Comparison of ENCODE assay signal across 19 mouse cellular contexts in genomic region chr15:88813262-88813661, GRCm38 (mm10).
"Had no signal": no experiment of that assay in that cellular context is flagged by ENCODE, and none has a peak within 500 bp of the region (broad histone marks: within the 10 kb centered on the region; RNA-seq: fewer than 3 reads in every experiment).

No protein-coding gene starts in this region.

- H3K27me3 ChIP-seq: intestine, embryonic 15.5 days; limb, embryonic 12.5 days; limb, embryonic 15.5 days; megakaryocyte, embryonic 14.5 days; midbrain, embryonic 13.5 days; neural tube, embryonic 13.5 days; stomach, embryonic 15.5 days had no signal

- H3K4me2 ChIP-seq: intestine, embryonic 15.5 days; limb, embryonic 12.5 days; limb, embryonic 15.5 days; lung, embryonic 14.5 days; midbrain, embryonic 13.5 days; neural tube, embryonic 13.5 days; stomach, embryonic 15.5 days had no signal

- H3K9me3 ChIP-seq: intestine, embryonic 15.5 days; limb, embryonic 12.5 days; limb, embryonic 15.5 days; megakaryocyte, embryonic 14.5 days; midbrain, embryonic 10.5 days; midbrain, embryonic 13.5 days; neural tube, embryonic 13.5 days; stomach, embryonic 15.5 days had no signal

- ATAC-seq: hindbrain, embryonic 16.5 days; intestine, embryonic 15.5 days; midbrain, embryonic 13.5 days; midbrain, embryonic 16.5 days had no signal

- H3K4me3 ChIP-seq: intestine, embryonic 15.5 days; limb, embryonic 12.5 days; limb, embryonic 15.5 days; midbrain, embryonic 10.5 days; midbrain, embryonic 13.5 days; myocyte; neural tube, embryonic 13.5 days; stomach, embryonic 15.5 days had no signal

- H3K9ac ChIP-seq: intestine, embryonic 15.5 days; limb, embryonic 12.5 days; limb, embryonic 15.5 days; lung, embryonic 14.5 days; midbrain, embryonic 13.5 days; neural tube, embryonic 13.5 days; stomach, embryonic 15.5 days had no signal

- DNase-seq: kidney, postnatal 10 days; left cerebral cortex, postnatal 4 days; lung, embryonic 14.5 days; lung, postnatal 10 days; retina, postnatal 1 day; right cerebral cortex, postnatal 25 days; thymus, adult 18-20 months; thymus, postnatal 36 days had no signal

- H3K27ac ChIP-seq: intestine, embryonic 15.5 days; limb, embryonic 12.5 days; limb, embryonic 15.5 days; midbrain, embryonic 10.5 days; midbrain, embryonic 13.5 days; neural tube, embryonic 13.5 days; stomach, embryonic 15.5 days had no signal
